Mouse (Mus musculus): ENCODE data around the gene Rps6ka4. TPM values are rescaled to one million over a fixed set of nuclear protein-coding genes. Genes with fewer than 3 reads are reported as not detected.

The Rps6ka4 gene
- polyA plus RNA-seq, 1 experiment from 2014 or later: 10.8 TPM

GRCm38 (mm10) chr19:6820538-6821195 is 19.8 kb downstream of the Rps6ka4 start:
- Histone ChIP-seq H3K4me3 (no peak overlapping the region), H3K36me3 (no peaks in the 10 kb centered on the region), H3K27me3 (peaks cover 5% of the 10 kb centered on the region; the same call in 1 of the 2 replicates), H3K4me1 (0 out of 2 replicates have a peak, but pooled peaks cover 5% of the 10 kb centered on the region), H3K9me3 (no peaks in the 10 kb centered on the region), H3K27ac (replicated peaks) (no peak overlapping the region), H3K9ac (replicated peaks) (no peak overlapping the region), H3K4me2 (replicated peaks) (no peak overlapping the region)
- ATAC-seq (ENCODE audit: low FRiP score, low read depth): no peak
- 84% methylated on average over 13 of the region's 13 CpGs for WGBS

- Histone ChIP-seq H3K9ac (replicated peaks) (no peak overlapping the region), H3K27me3 (0 out of 2 replicates have a peak, but pooled peaks cover 5% of the 10 kb centered on the region), H3K4me2 (replicated peaks) (no peak overlapping the region), H3K4me1 (peaks cover 8% of the 10 kb centered on the region; the same call in 1 of the 2 replicates), H3K9me3 (no peaks in the 10 kb centered on the region), H3K36me3 (no peaks in the 10 kb centered on the region), H3K27ac (replicated peaks) (no peak overlapping the region), H3K4me3 (no peak overlapping the region)
- no peak for ATAC-seq (ENCODE audit: low FRiP score, low read depth)
- 42% methylated on average over 10 of the region's 10 CpGs for WGBS
Measured at GRCm38 (mm10) chr19:6819143-6819827, 21.2 kb downstream of the Rps6ka4 start.

GRCm38 (mm10) chr19:6814958-6815357 is 25.5 kb downstream of the Rps6ka4 start:
- no peak for ATAC-seq (ENCODE audit: low FRiP score, low read depth)
- H3K9ac ChIP-seq (replicated peaks): no peak overlapping the region
- no peaks in the 10 kb centered on the region for H3K36me3 ChIP-seq
- H3K9me3 ChIP-seq: no peaks in the 10 kb centered on the region
- H3K27ac ChIP-seq (replicated peaks): no peak overlapping the region
- WGBS: 90% methylated on average over 3 of the region's 3 CpGs
- peaks cover 13% of the 10 kb centered on the region; the same call in 1 of the 2 replicates for H3K4me1 ChIP-seq
- H3K4me2 ChIP-seq (replicated peaks): no peak overlapping the region
- no peak overlapping the region for H3K4me3 ChIP-seq
- 0 out of 2 replicates have a peak, but pooled peaks cover 5% of the 10 kb centered on the region for H3K27me3 ChIP-seq

GRCm38 (mm10) chr19:6814366-6814765 is 26.1 kb downstream of the Rps6ka4 start:
- no peak overlapping the region; the same call in 1 of the 2 replicates for H3K27ac ChIP-seq (replicated peaks)
- no peak overlapping the region for H3K4me2 ChIP-seq (replicated peaks)
- H3K27me3 ChIP-seq: 0 out of 2 replicates have a peak, but pooled peaks cover 5% of the 10 kb centered on the region
- H3K9me3 ChIP-seq: no peaks in the 10 kb centered on the region
- H3K9ac ChIP-seq (replicated peaks): no peak overlapping the region
- 58% methylated on average over 4 of the region's 4 CpGs for WGBS
- H3K4me1 ChIP-seq: peaks cover 13% of the 10 kb centered on the region; the same call in 1 of the 2 replicates
- no peaks in the 10 kb centered on the region for H3K36me3 ChIP-seq
- no peak overlapping the region for H3K4me3 ChIP-seq
- ATAC-seq (ENCODE audit: low FRiP score, low read depth): no peak

Small RNA genes within 50 kb of the gene (microRNA-seq; reads per million reads assigned to microRNA genes)
- gene Mir5046: not detected

Other genes with a start within 250 kb of the Rps6ka4 start
- gene Ccdc88b, start 17.6 kb upstream of the Rps6ka4 start, polyA plus RNA-seq (2016; fragmentation: Nextera tagmentation; extraction: Ambion mirVana): 0.69 and 1.1 TPM in 2 replicates
- 129 and 139 TPM in 2 replicates for gene Trmt112, start 69.1 kb upstream of the Rps6ka4 start, polyA plus RNA-seq (2016; fragmentation: Nextera tagmentation; extraction: Ambion mirVana)
- 172 and 191 TPM in 2 replicates for gene Prdx5, start 69.5 kb upstream of the Rps6ka4 start, polyA plus RNA-seq (2016; fragmentation: Nextera tagmentation; extraction: Ambion mirVana)
- 13.9 and 14.3 TPM in 2 replicates for gene Esrra, start 81.2 kb upstream of the Rps6ka4 start, polyA plus RNA-seq (2016; fragmentation: Nextera tagmentation; extraction: Ambion mirVana)
- 0.68 and 0.97 TPM in 2 replicates for gene Catsperz, start 84.7 kb upstream of the Rps6ka4 start, polyA plus RNA-seq (2016; fragmentation: Nextera tagmentation; extraction: Ambion mirVana)
- 0.19 and 0.52 TPM in 2 replicates for gene Kcnk4, start 93.9 kb upstream of the Rps6ka4 start, polyA plus RNA-seq (2016; fragmentation: Nextera tagmentation; extraction: Ambion mirVana)
- 67.6 and 69.0 TPM in 2 replicates for gene Bad, start 101.2 kb upstream of the Rps6ka4 start, polyA plus RNA-seq (2016; fragmentation: Nextera tagmentation; extraction: Ambion mirVana)
- gene Gpr137, start 101.8 kb upstream of the Rps6ka4 start, polyA plus RNA-seq (2016; fragmentation: Nextera tagmentation; extraction: Ambion mirVana): 37.7 and 38.3 TPM in 2 replicates
- 265 and 314 TPM in 2 replicates for gene Ppp1r14b, start 134.3 kb upstream of the Rps6ka4 start, polyA plus RNA-seq (2016; fragmentation: Nextera tagmentation; extraction: Ambion mirVana)
- gene Plcb3, start 135.8 kb upstream of the Rps6ka4 start, polyA plus RNA-seq (2016; fragmentation: Nextera tagmentation; extraction: Ambion mirVana): 21.6 and 22.5 TPM in 2 replicates
- gene Fkbp2, start 139.9 kb upstream of the Rps6ka4 start, polyA plus RNA-seq (2016; fragmentation: Nextera tagmentation; extraction: Ambion mirVana): 80.3 and 83.9 TPM in 2 replicates
- 34.3 and 35.0 TPM in 2 replicates for gene Vegfb, start 147.0 kb upstream of the Rps6ka4 start, polyA plus RNA-seq (2016; fragmentation: Nextera tagmentation; extraction: Ambion mirVana)
- 21.2 and 23.2 TPM in 2 replicates for gene Dnajc4, start 151.9 kb upstream of the Rps6ka4 start, polyA plus RNA-seq (2016; fragmentation: Nextera tagmentation; extraction: Ambion mirVana)
- 18.7 and 19.0 TPM in 2 replicates for gene Nudt22, start 155.5 kb upstream of the Rps6ka4 start, polyA plus RNA-seq (2016; fragmentation: Nextera tagmentation; extraction: Ambion mirVana)
- 12.4 and 12.6 TPM in 2 replicates for gene Trpt1, start 155.5 kb upstream of the Rps6ka4 start, polyA plus RNA-seq (2016; fragmentation: Nextera tagmentation; extraction: Ambion mirVana)
- 6.5 and 8.2 TPM in 2 replicates for gene Fermt3, start 178.8 kb upstream of the Rps6ka4 start, polyA plus RNA-seq (2016; fragmentation: Nextera tagmentation; extraction: Ambion mirVana)
- 315 and 316 TPM in 2 replicates for gene Stip1, start 199.3 kb upstream of the Rps6ka4 start, polyA plus RNA-seq (2016; fragmentation: Nextera tagmentation; extraction: Ambion mirVana)
- gene Macrod1, start 216.2 kb upstream of the Rps6ka4 start, polyA plus RNA-seq (2016; fragmentation: Nextera tagmentation; extraction: Ambion mirVana): 3.0 and 3.3 TPM in 2 replicates